Mouse (Mus musculus) MEL (cell line): ENCODE results near the gene Folr2.

Experiments
- BHLHE40 ChIP-seq: IDR thresholded peaks from 2 replicates; pipeline ENCODE4 v1.6.1; 2012; ENCODE audit warnings: low read depth, mild to moderate bottlenecking, inconsistent platforms, low read length, improper control_type of control experiment, borderline replicate concordance
- CHD2 ChIP-seq: IDR thresholded peaks from 2 replicates; pipeline ENCODE4 v1.6.1; 2011; ENCODE audit warnings: low read length, improper control_type of control experiment
- CTCF ChIP-seq, 3 experiments: IDR thresholded peaks in 2 of 3; conservative IDR thresholded peaks in 1 of 3; 2 replicates each; pipeline ENCODE4 v1.5.1; 2011 to 2012; ENCODE audit warnings: low read length in 3 of 3, low read depth in 2 of 3, mild to moderate bottlenecking in 2 of 3, improper control_type of control experiment in 1 of 3, inconsistent platforms in 1 of 3, mixed read lengths in 1 of 3, moderate library complexity in 1 of 3; ENCODE audit not compliant: control insufficient read depth in 1 of 3, insufficient read depth in 1 of 3, poor library complexity in 1 of 3, severe bottlenecking in 1 of 3
- EP300 ChIP-seq, 2 experiments: IDR thresholded peaks; 2 replicates each; pipeline ENCODE4 v1.6.1; 2011; ENCODE audit warnings: improper control_type of control experiment in 2 of 2, low read length in 2 of 2, low read depth in 1 of 2, mild to moderate bottlenecking in 1 of 2
- GABPA ChIP-seq: IDR thresholded peaks from 2 replicates; pipeline ENCODE4 v1.6.1; 2012; ENCODE audit warnings: low read depth, mild to moderate bottlenecking, inconsistent platforms, low read length, improper control_type of control experiment, moderate library complexity
- GATA1 ChIP-seq: IDR thresholded peaks from 2 replicates; pipeline ENCODE4 v1.6.1; 2011; ENCODE audit warnings: low read depth, low read length, improper control_type of control experiment
- HCFC1 ChIP-seq: IDR thresholded peaks from 2 replicates; pipeline ENCODE4 v1.6.1; 2012; ENCODE audit warnings: low read depth, mild to moderate bottlenecking, inconsistent platforms, low read length, improper control_type of control experiment, moderate library complexity
- JUND ChIP-seq: IDR thresholded peaks from 2 replicates; pipeline ENCODE4 v1.6.1; 2011; ENCODE audit warnings: low read depth, mild to moderate bottlenecking, improper control_type of control experiment, low read length
- MAZ ChIP-seq: IDR thresholded peaks from 2 replicates; pipeline ENCODE4 v1.6.1; 2012; ENCODE audit warnings: low read depth, mild to moderate bottlenecking, inconsistent platforms, low read length, improper control_type of control experiment
- MXI1 ChIP-seq: IDR thresholded peaks from 2 replicates; pipeline ENCODE4 v1.6.1; 2011; ENCODE audit warnings: mild to moderate bottlenecking, low read depth, low read length, improper control_type of control experiment
- POLR2A ChIP-seq, 2 experiments: IDR thresholded peaks; 2 replicates each; pipeline ENCODE4 v1.6.1; 2011 to 2012; ENCODE audit warnings: low read length in 2 of 2, mild to moderate bottlenecking in 2 of 2, control low read depth in 1 of 2, improper control_type of control experiment in 1 of 2, low read depth in 1 of 2, moderate library complexity in 1 of 2; ENCODE audit not compliant: control insufficient read depth in 1 of 2, insufficient read depth in 1 of 2, poor library complexity in 1 of 2
- POLR2AphosphoS2 ChIP-seq: IDR thresholded peaks from 2 replicates; pipeline ENCODE4 v1.6.1; 2011; ENCODE audit warnings: low read length, improper control_type of control experiment
- SMC3 ChIP-seq: IDR thresholded peaks from 2 replicates; pipeline ENCODE4 v1.6.1; 2011; ENCODE audit warnings: low read depth, low read length, improper control_type of control experiment
- ZMIZ1 ChIP-seq: IDR thresholded peaks from 2 replicates; pipeline ENCODE4 v1.6.1; 2012; ENCODE audit warnings: low read depth, mild to moderate bottlenecking, inconsistent platforms, low read length, improper control_type of control experiment, moderate library complexity

DNA sequence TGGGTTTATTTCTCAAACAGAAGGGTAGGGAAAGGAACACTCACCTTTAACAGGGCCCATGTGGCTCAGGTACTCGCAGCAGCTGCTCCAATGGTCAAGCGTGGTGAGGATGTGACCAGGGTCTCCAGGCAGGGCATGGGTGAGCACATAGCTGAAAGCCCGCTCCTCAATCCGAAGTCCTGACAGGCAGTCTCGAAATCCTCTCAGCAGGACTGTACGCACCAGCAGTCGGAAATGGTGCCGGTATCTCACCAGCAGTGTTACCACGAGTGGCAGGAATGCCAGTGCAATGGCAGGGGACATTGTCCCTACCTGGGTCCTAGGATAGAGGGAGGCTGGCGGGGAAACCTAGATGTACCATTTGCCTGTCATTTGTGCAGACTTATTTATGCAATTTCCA is 45.0 kb upstream of the Folr2 start:
- no peak for TF ChIP-seq GABPA
- no peak for TF ChIP-seq MAZ
- TF ChIP-seq CHD2, result no peak
- TF ChIP-seq CTCF (IDR thresholded peaks at IDR 0.05 in 2 of 3, conservative IDR thresholded peaks at IDR 0.05 in 1 of 3; ENCODE audit: control insufficient read depth in 1 of 3, insufficient read depth in 1 of 3, low read depth in 2 of 3, low read length in 3 of 3, poor library complexity in 1 of 3, severe bottlenecking in 1 of 3), result no peak
- TF ChIP-seq EP300 (IDR thresholded peaks at IDR 0.05; ENCODE audit: low read depth in 1 of 2, low read length in 2 of 2), result no peak
- TF ChIP-seq POLR2A (IDR thresholded peaks at IDR 0.05; ENCODE audit: control insufficient read depth in 1 of 2, insufficient read depth in 1 of 2, low read depth in 1 of 2, low read length in 2 of 2, poor library complexity in 1 of 2), result no peak
- TF ChIP-seq BHLHE40, result no peak
- no peak for TF ChIP-seq SMC3
- no peak for TF ChIP-seq POLR2AphosphoS2
- no peak for TF ChIP-seq JUND
- no peak for TF ChIP-seq HCFC1
- no peak for TF ChIP-seq MXI1
- no peak for TF ChIP-seq ZMIZ1
- no peak for TF ChIP-seq GATA1
